Mouse (Mus musculus): ENCODE data around the gene Rpn2.

- TF ChIP-seq CTCF (IDR thresholded peaks at IDR 0.05; ENCODE audit: low read depth) (peak; percentile 66), EP300 (IDR thresholded peaks at IDR 0.05; ENCODE audit: low read depth) (no peak)
Observed at GRCm38 (mm10) chr2:157338663-157339062, 59.8 kb downstream of the Rpn2 start.

All from heart, postnatal 0 days (tissue).